Mouse (Mus musculus) liver, adult 2 months (tissue): Measurements from ENCODE around the gene Ccdc39. TPM values are rescaled to one million over a fixed set of nuclear protein-coding genes. Genes with fewer than 3 reads are reported as not detected.

Source experiments
- DNase-seq: peaks from one replicate; pipeline ENCODE4 v3.0.0-alpha.2; 2011; ENCODE audit warnings: low read depth, low spot score; ENCODE audit errors: extremely low read depth
- H3K27ac ChIP-seq: fragments of 200-500 bp; replicated peaks from 2 replicates; pipeline ENCODE4 v1.5.1; 2012; ENCODE audit warnings: low read depth, mild to moderate bottlenecking, control low read depth, inconsistent platforms, low read length; ENCODE audit not compliant: insufficient read depth
- H3K27me3 ChIP-seq: fragments of 200-500 bp; 2 replicates; pipeline ENCODE4 v1.6.1; 2012; ENCODE audit warnings: mild to moderate bottlenecking, moderate library complexity, low read length, inconsistent platforms; ENCODE audit not compliant: control insufficient read depth, insufficient read depth
- H3K36me3 ChIP-seq: fragments of 200-500 bp; 2 replicates; pipeline ENCODE4 v1.6.1; 2012; ENCODE audit warnings: low read length, inconsistent platforms; ENCODE audit not compliant: control insufficient read depth, insufficient read depth
- H3K4me1 ChIP-seq: fragments of 200-500 bp; 2 replicates; pipeline ENCODE4 v1.6.1; 2011; ENCODE audit warnings: low read length; ENCODE audit not compliant: control insufficient read depth, insufficient read depth
- H3K4me3 ChIP-seq: fragments of 200-500 bp; 2 replicates; pipeline ENCODE4 v1.5.1; 2011; ENCODE audit warnings: low read depth, mild to moderate bottlenecking, control low read depth, low read length, moderate library complexity; ENCODE audit not compliant: insufficient read depth
- H3K79me2 ChIP-seq: fragments of 200-500 bp; 2 replicates; pipeline ENCODE4 v1.6.1; 2012; ENCODE audit warnings: inconsistent platforms, mild to moderate bottlenecking, low read length, moderate library complexity; ENCODE audit not compliant: control insufficient read depth, insufficient read depth
- H3K9ac ChIP-seq: fragments of 200-500 bp; 2 replicates; pipeline ENCODE4 v1.6.1; 2012; ENCODE audit warnings: low read depth, mild to moderate bottlenecking, control low read depth, inconsistent platforms, low read length
- CTCF ChIP-seq: fragments of 200-500 bp; IDR thresholded peaks from 2 replicates; pipeline ENCODE4 v1.5.1; 2011; ENCODE audit warnings: low read depth, low read length, control low read depth
- POLR2A ChIP-seq: fragments of 200-500 bp; IDR thresholded peaks from 2 replicates; pipeline ENCODE4 v1.6.1; 2011; ENCODE audit warnings: low read length, control low read depth; ENCODE audit not compliant: insufficient read depth; ENCODE audit errors: extremely low read depth
- WGBS: fragments of 180-500 bp; shearing (Covaris S2); methylation state at CpG from one replicate; pipeline ENCODE4 v1.1.7; 2018; 5-methylcytosine and 5-hydroxymethylcytosine counted together
- polyA plus RNA-seq: library from polyadenylated mRNA; depleted of rRNA; stranded (reverse); fragments of >200 nt; gene quantifications from 2 replicates; pipeline ENCODE4 v1.2.3, GENCODE M21; 2012
- total RNA-seq: library from RNA; depleted of rRNA; stranded (reverse); fragments of >200 nt; gene quantifications from 2 replicates; pipeline ENCODE4 v1.2.3, GENCODE M21; 2014

The Ccdc39 gene
- total and polyA plus RNA-seq, 2 experiments: 0.16 to 0.18 TPM

- no peaks in the 10 kb centered on the region for H3K36me3 ChIP-seq
- no peak for TF ChIP-seq CTCF
- no peak for TF ChIP-seq POLR2A
- H3K79me2 ChIP-seq: no peaks in the 10 kb centered on the region
- no peak overlapping the region for H3K27ac ChIP-seq
- DNase-seq: no peak
- WGBS: 71% methylated on average over 12 of the region's 12 CpGs
- H3K4me1 ChIP-seq: no peaks in the 10 kb centered on the region
- no peak overlapping the region for H3K4me3 ChIP-seq
- no peak overlapping the region for H3K9ac ChIP-seq
- no peaks in the 10 kb centered on the region for H3K27me3 ChIP-seq
Measured at GRCm38 (mm10) chr3:33874456-33875286, 30.6 kb upstream of the Ccdc39 start.

- H3K27ac ChIP-seq: no peak overlapping the region
- 85% methylated on average over 7 of the region's 7 CpGs for WGBS
- no peak for TF ChIP-seq CTCF
- TF ChIP-seq POLR2A: no peak
- no peaks in the 10 kb centered on the region for H3K36me3 ChIP-seq
- no peak overlapping the region for H3K9ac ChIP-seq
- H3K27me3 ChIP-seq: no peaks in the 10 kb centered on the region
- DNase-seq: no peak
- no peak overlapping the region for H3K4me3 ChIP-seq
- H3K4me1 ChIP-seq: no peaks in the 10 kb centered on the region
- no peaks in the 10 kb centered on the region for H3K79me2 ChIP-seq
Measured at GRCm38 (mm10) chr3:33873837-33874236, 29.7 kb upstream of the Ccdc39 start.

- 84% methylated on average over 8 of the region's 8 CpGs for WGBS
Measured at GRCm38 (mm10) chr3:33873366-33873765, 29.3 kb upstream of the Ccdc39 start.

GRCm38 (mm10) chr3:33864000-33864540 lies 20.0 kb upstream of the Ccdc39 start:
- DNase-seq: no peak
- Histone ChIP-seq H3K27me3 (no peaks in the 10 kb centered on the region), H3K4me1 (no peaks in the 10 kb centered on the region), H3K4me3 (no peak overlapping the region), H3K9ac (no peak overlapping the region), H3K27ac (no peak overlapping the region), H3K36me3 (no peaks in the 10 kb centered on the region), H3K79me2 (no peaks in the 10 kb centered on the region)
- no peak for TF ChIP-seq CTCF
- no peak for TF ChIP-seq POLR2A

More at GRCm38 (mm10) chr3:33873366-33873765, 29.3 kb upstream of the Ccdc39 start:
- H3K4me3 ChIP-seq: no peak overlapping the region
- H3K36me3 ChIP-seq: no peaks in the 10 kb centered on the region
- DNase-seq: no peak
- H3K27me3 ChIP-seq: no peaks in the 10 kb centered on the region
- H3K4me1 ChIP-seq: no peaks in the 10 kb centered on the region
- H3K9ac ChIP-seq: no peak overlapping the region
- no peak for TF ChIP-seq CTCF
- no peak overlapping the region for H3K27ac ChIP-seq
- H3K79me2 ChIP-seq: no peaks in the 10 kb centered on the region

- no peaks in the 10 kb centered on the region for H3K27me3 ChIP-seq
- no peak for TF ChIP-seq CTCF
- no peak for TF ChIP-seq POLR2A
- no peak overlapping the region for H3K27ac ChIP-seq
- 79% methylated on average over 3 of the region's 3 CpGs for WGBS
- no peak overlapping the region for H3K4me3 ChIP-seq
- H3K4me1 ChIP-seq: no peaks in the 10 kb centered on the region
- no peak overlapping the region for H3K9ac ChIP-seq
- no peak for DNase-seq
- no peaks in the 10 kb centered on the region for H3K79me2 ChIP-seq
- H3K36me3 ChIP-seq: no peaks in the 10 kb centered on the region
Measured at GRCm38 (mm10) chr3:33858939-33859338, 14.8 kb upstream of the Ccdc39 start.

- 76% methylated on average over 1 of the region's 1 CpGs for WGBS
- no peak for DNase-seq
- no peak overlapping the region for H3K9ac ChIP-seq
- H3K79me2 ChIP-seq: no peaks in the 10 kb centered on the region
- no peak overlapping the region for H3K27ac ChIP-seq
- H3K4me3 ChIP-seq: no peak overlapping the region
- H3K27me3 ChIP-seq: no peaks in the 10 kb centered on the region
- no peaks in the 10 kb centered on the region for H3K4me1 ChIP-seq
- TF ChIP-seq CTCF (no peak), POLR2A (no peak)
- no peaks in the 10 kb centered on the region for H3K36me3 ChIP-seq
Measured at GRCm38 (mm10) chr3:33853062-33853461, 9.0 kb upstream of the Ccdc39 start.
